33 mouse cellular contexts compared by ENCODE assay signal in genomic region chr4:107143511-107143910, GRCm38 (mm10). TPM values are rescaled to one million over a fixed set of nuclear protein-coding genes. Genes with fewer than 3 reads are reported as not detected.
A peak's percentile ranks its signal among the peaks of the same experiment; 100 is the strongest.
DNase-seq lines count a peak whose midpoint lies in the region; ATAC-seq and TF ChIP-seq lines count a peak whose summit lies in the region.
"Had no signal": no experiment of that assay in that cellular context is flagged by ENCODE, and none has a peak within 500 bp of the region (broad histone marks: within the 10 kb centered on the region; RNA-seq: fewer than 3 reads in every experiment).

No protein-coding gene starts in this region.

- H3K4me2 ChIP-seq in midbrain, embryonic 12.5 days (replicated peaks) = no peak overlapping the region
- H3K4me2 ChIP-seq in midbrain, embryonic 15.5 days = no peak overlapping the region
- no peak overlapping the region for H3K4me2 ChIP-seq in liver, postnatal 0 days (ENCODE audit: low read depth, low read length)
- H3K4me2 ChIP-seq: embryonic facial prominence, embryonic 13.5 days; forebrain, embryonic 13.5 days; heart, embryonic 13.5 days; hindbrain, embryonic 14.5 days had no signal

- peak; percentile 88 for DNase-seq in A20 (ENCODE audit: low read depth, low spot score)
- DNase-seq in splenic B cell, adult 2 months (ENCODE audit: low read depth, low spot score) = peak; percentile 10
- no peak for DNase-seq in liver, postnatal 0 days
- DNase-seq in thymus, postnatal 10 days (ENCODE audit: low spot score in 2 of 2) = no peak
- DNase-seq: adrenal gland, adult 8-10 months; adrenal gland, postnatal 25 days; cerebellum, adult 11-12 months; cerebellum, adult 8-10 months; cerebellum, postnatal 10 days; cerebellum, postnatal 36 days; embryo, embryonic 11 days; forebrain, postnatal 0 days; gastrocnemius, postnatal 25 days; heart, adult 2 months; heart, postnatal 14 days; heart, postnatal 4 days had no signal

- H3K4me3 ChIP-seq in midbrain, embryonic 12.5 days = no peak overlapping the region
- no peak overlapping the region for H3K4me3 ChIP-seq in midbrain, embryonic 15.5 days
- H3K4me3 ChIP-seq in liver, postnatal 0 days (ENCODE audit: low read depth, low read length) = no peak overlapping the region
- H3K4me3 ChIP-seq: embryonic facial prominence, embryonic 10.5 days; embryonic facial prominence, embryonic 13.5 days; erythroblast, embryonic 14.5 days; forebrain, embryonic 13.5 days; heart, adult 2 months; heart, embryonic 10.5 days; heart, embryonic 13.5 days had no signal

- WGBS in midbrain, embryonic 12.5 days = 93% methylated on average over 8 of the region's 8 CpGs
- WGBS in midbrain, embryonic 15.5 days = 89% methylated on average over 8 of the region's 8 CpGs
- WGBS in liver, postnatal 0 days (ENCODE audit: insufficient replicate concordance) = 76% methylated on average over 8 of the region's 8 CpGs

- no peaks in the 10 kb centered on the region for H3K9me3 ChIP-seq in midbrain, embryonic 12.5 days
- no peaks in the 10 kb centered on the region for H3K9me3 ChIP-seq in midbrain, embryonic 15.5 days
- no peaks in the 10 kb centered on the region for H3K9me3 ChIP-seq in liver, postnatal 0 days (ENCODE audit: low read length)
- H3K9me3 ChIP-seq: embryonic facial prominence, embryonic 10.5 days; embryonic facial prominence, embryonic 13.5 days; forebrain, embryonic 13.5 days; heart, embryonic 10.5 days; heart, embryonic 13.5 days had no signal

- no peaks in the 10 kb centered on the region for H3K27me3 ChIP-seq in midbrain, embryonic 12.5 days
- no peaks in the 10 kb centered on the region for H3K27me3 ChIP-seq in midbrain, embryonic 15.5 days (replicated peaks)
- H3K27me3 ChIP-seq in splenic B cell, adult 2 months (ENCODE audit: control insufficient read depth, insufficient read depth, low read length, poor library complexity, severe bottlenecking) = no peaks in the 10 kb centered on the region
- H3K27me3 ChIP-seq in liver, postnatal 0 days (ENCODE audit: insufficient read depth, low read length) = no peaks in the 10 kb centered on the region
- H3K27me3 ChIP-seq: forebrain, embryonic 13.5 days; heart, embryonic 13.5 days had no signal

- H3K4me1 ChIP-seq in midbrain, embryonic 12.5 days = peaks cover 35% of the 10 kb centered on the region
- H3K4me1 ChIP-seq in midbrain, embryonic 15.5 days = peaks cover 33% of the 10 kb centered on the region
- 0 out of 2 replicates have a peak, but pooled peaks cover 2% of the 10 kb centered on the region for H3K4me1 ChIP-seq in liver, postnatal 0 days (ENCODE audit: insufficient read depth)

- H3K36me3 ChIP-seq in midbrain, embryonic 12.5 days = peaks cover 18% of the 10 kb centered on the region
- H3K36me3 ChIP-seq in midbrain, embryonic 15.5 days (replicated peaks) = no peaks in the 10 kb centered on the region; the same call in 1 of the 2 replicates
- H3K36me3 ChIP-seq in splenic B cell, adult 2 months (ENCODE audit: control insufficient read depth, insufficient read depth, low read length, poor library complexity, severe bottlenecking) = peaks cover 18% of the 10 kb centered on the region
- H3K36me3 ChIP-seq in liver, postnatal 0 days (replicated peaks; ENCODE audit: insufficient read depth, low read length) = peaks cover 26% of the 10 kb centered on the region

- no peak for TF ChIP-seq EP300 in liver, postnatal 0 days (IDR thresholded peaks at IDR 0.05; ENCODE audit: low read depth)

- H3K27ac ChIP-seq in midbrain, embryonic 12.5 days (replicated peaks) = peak overlapping the region; percentile 57; the same call in 1 of the 2 replicates
- H3K27ac ChIP-seq in midbrain, embryonic 15.5 days = no peak overlapping the region; the same call in 1 of the 2 replicates
- H3K27ac ChIP-seq in liver, postnatal 0 days (ENCODE audit: low read depth) = no peak overlapping the region
- H3K27ac ChIP-seq: embryonic facial prominence, embryonic 10.5 days; embryonic facial prominence, embryonic 13.5 days; heart, adult 2 months; heart, embryonic 10.5 days; heart, embryonic 13.5 days; hindbrain, embryonic 14.5 days; hindbrain, postnatal 0 days had no signal

- TF ChIP-seq CTCF in liver, postnatal 0 days (IDR thresholded peaks at IDR 0.05; ENCODE audit: low read depth) = no peak

- ATAC-seq in midbrain, embryonic 12.5 days (ENCODE audit: low FRiP score, low read depth) = no peak
- ATAC-seq in midbrain, embryonic 15.5 days (replicated peaks) = no peak
- ATAC-seq in granulocyte monocyte progenitor cell, adult 5-6 weeks (replicated peaks; ENCODE audit: poor library complexity, severe bottlenecking) = 0 out of 2 replicates have a peak, but pooled peaks have one; percentile 18
- no peak for ATAC-seq in liver, postnatal 0 days
- ATAC-seq: activated CD4-positive, CD25-positive, alpha-beta regulatory T cell, adult 4 months; CD4-positive, CD25-positive, alpha-beta regulatory T cell, adult 4 months; forebrain, embryonic 13.5 days; forebrain, postnatal 0 days; hindbrain, postnatal 0 days had no signal

- H3K9ac ChIP-seq in midbrain, embryonic 12.5 days (replicated peaks) = no peak overlapping the region
- H3K9ac ChIP-seq in midbrain, embryonic 15.5 days = no peak overlapping the region
- no peak overlapping the region for H3K9ac ChIP-seq in liver, postnatal 0 days (replicated peaks)
- H3K9ac ChIP-seq: embryonic facial prominence, embryonic 13.5 days; forebrain, embryonic 13.5 days; forebrain, postnatal 0 days; heart, embryonic 13.5 days; hindbrain, embryonic 14.5 days had no signal

RNA-seq across cellular contexts. Expression of gene Tmem59, which starts 34.7 kb away (rescaled TPM):
- 327 and 347 TPM in 2 replicates for polyA plus RNA-seq in midbrain, embryonic 12.5 days (2016; fragmentation: Nextera tagmentation; extraction: Ambion mirVana)
- 346 TPM in 2 replicates for polyA plus RNA-seq in midbrain, embryonic 15.5 days (2015; fragmentation: Nextera tagmentation; extraction: Ambion mirVana)
- 154 and 171 TPM in 2 replicates for total RNA-seq in granulocyte monocyte progenitor cell, adult 5-6 weeks (2014; fragmentation: Nextera tagmentation)
- total RNA-seq in granulocyte monocyte progenitor cell, adult 5-6 weeks (2017) = 140 and 182 TPM in 2 replicates
- 282 and 296 TPM in 2 replicates for polyA plus RNA-seq in liver, postnatal 0 days (2015; fragmentation: Nextera tagmentation; extraction: Ambion mirVana)

RNA-seq across cellular contexts. Expression of gene Tceanc2, which starts 35.4 kb away (rescaled TPM):
- polyA plus RNA-seq in midbrain, embryonic 12.5 days (2016; fragmentation: Nextera tagmentation; extraction: Ambion mirVana) = 28.3 and 37.2 TPM in 2 replicates
- 17.2 and 24.3 TPM in 2 replicates for polyA plus RNA-seq in midbrain, embryonic 15.5 days (2015; fragmentation: Nextera tagmentation; extraction: Ambion mirVana)
- 17.6 and 36.5 TPM in 2 replicates for total RNA-seq in granulocyte monocyte progenitor cell, adult 5-6 weeks (2014; fragmentation: Nextera tagmentation)
- 23.3 and 28.8 TPM in 2 replicates for total RNA-seq in granulocyte monocyte progenitor cell, adult 5-6 weeks (2017)
- polyA plus RNA-seq in liver, postnatal 0 days (2015; fragmentation: Nextera tagmentation; extraction: Ambion mirVana) = 12.7 TPM in 2 replicates

RNA-seq across cellular contexts. Expression of gene Cdcp2, which starts 46.8 kb away (rescaled TPM):
- polyA plus RNA-seq in midbrain, embryonic 12.5 days (2016; fragmentation: Nextera tagmentation; extraction: Ambion mirVana) = 0.06 and 0.09 TPM in 2 replicates
- polyA plus RNA-seq in midbrain, embryonic 15.5 days (2015; fragmentation: Nextera tagmentation; extraction: Ambion mirVana) = not detected in 2 replicates
- not detected in 2 replicates for total RNA-seq in granulocyte monocyte progenitor cell, adult 5-6 weeks (2014; fragmentation: Nextera tagmentation)
- total RNA-seq in granulocyte monocyte progenitor cell, adult 5-6 weeks (2017) = not detected in 2 replicates
- not detected in 2 replicates for polyA plus RNA-seq in liver, postnatal 0 days (2015; fragmentation: Nextera tagmentation; extraction: Ambion mirVana)
- total RNA-seq: adrenal gland, postnatal 25 days; forebrain, postnatal 0 days; gastrocnemius, adult 8-10 months; gastrocnemius, postnatal 25 days; heart, adult 2 months; heart, postnatal 14 days; heart, postnatal 4 days had no signal
- polyA plus RNA-seq: activated CD4-positive, CD25-positive, alpha-beta regulatory T cell, adult 4 months; C2C12; CD4-positive, CD25-positive, alpha-beta regulatory T cell, adult 4 months; cortical plate, adult 2 months; embryonic facial prominence, embryonic 13.5 days; forebrain, embryonic 13.5 days; forebrain, postnatal 0 days; heart, adult 2 months; heart, embryonic 10.5 days; heart, embryonic 13.5 days; heart, embryonic 16.5 days; hindbrain, embryonic 14.5 days had no signal

Comparison
In these comparisons a context has a peak if more than half of its experiments do, and no peak if none do; other contexts are left out.
1. DNase-seq: peak in A20 (single experiment) and splenic B cell, adult 2 months (single experiment); none in liver, postnatal 0 days (single experiment) and thymus, postnatal 10 days (0 of 2).